Mouse (Mus musculus): ENCODE measurements around the gene Tmem273. TPM values are rescaled to one million over a fixed set of nuclear protein-coding genes. Genes with fewer than 3 reads are reported as not detected.

Tmem273 gene
- total and polyA plus RNA-seq, 3 experiments = not detected

- H3K27me3 ChIP-seq (ENCODE audit: insufficient read depth, low read length) = no peaks in the 10 kb centered on the region
- no peak overlapping the region for H3K4me3 ChIP-seq (ENCODE audit: low read depth, low read length)
- no peak for ATAC-seq (ENCODE audit: extremely low read depth, insufficient number of reproducible peaks, low FRiP score, poor library complexity, severe bottlenecking)
- no peak for DNase-seq (ENCODE audit: low spot score)
- H3K36me3 ChIP-seq (replicated peaks) = no peaks in the 10 kb centered on the region
- peaks cover 73% of the 10 kb centered on the region for H3K9me3 ChIP-seq (replicated peaks)
- TF ChIP-seq POLR2AphosphoS5 (IDR thresholded peaks at IDR 0.05; ENCODE audit: insufficient replicate concordance, low read depth, low read length) = no peak
- TF ChIP-seq GATA2 (IDR thresholded peaks at IDR 0.05; ENCODE audit: borderline replicate concordance, low read depth, low read length) = no peak
- no peak for TF ChIP-seq CTCF (IDR thresholded peaks at IDR 0.05; ENCODE audit: low read depth, low read length)
- no peak for TF ChIP-seq GATA1 (IDR thresholded peaks at IDR 0.05; ENCODE audit: borderline replicate concordance, low read length)
- no peak for TF ChIP-seq TAL1 (conservative IDR thresholded peaks at IDR 0.05; ENCODE audit: low read depth, low read length)
- no peaks in the 10 kb centered on the region for H3K4me1 ChIP-seq (ENCODE audit: insufficient read depth, low read depth, low read length)
Measured at GRCm38 (mm10) chr14:32825426-32826032, 39.8 kb downstream of the Tmem273 start.

- no peak for ATAC-seq (ENCODE audit: extremely low read depth, insufficient number of reproducible peaks, low FRiP score, poor library complexity, severe bottlenecking)
- H3K9me3 ChIP-seq (replicated peaks) = peaks cover 66% of the 10 kb centered on the region
- TF ChIP-seq GATA1 (IDR thresholded peaks at IDR 0.05; ENCODE audit: borderline replicate concordance, low read length) = no peak
- no peak for TF ChIP-seq POLR2AphosphoS5 (IDR thresholded peaks at IDR 0.05; ENCODE audit: insufficient replicate concordance, low read depth, low read length)
- no peak for TF ChIP-seq CTCF (IDR thresholded peaks at IDR 0.05; ENCODE audit: low read depth, low read length)
- no peak for TF ChIP-seq GATA2 (IDR thresholded peaks at IDR 0.05; ENCODE audit: borderline replicate concordance, low read depth, low read length)
- no peak for TF ChIP-seq TAL1 (conservative IDR thresholded peaks at IDR 0.05; ENCODE audit: low read depth, low read length)
- no peaks in the 10 kb centered on the region for H3K27me3 ChIP-seq (ENCODE audit: insufficient read depth, low read length)
- no peaks in the 10 kb centered on the region for H3K36me3 ChIP-seq (replicated peaks)
- H3K4me3 ChIP-seq (ENCODE audit: low read depth, low read length) = no peak overlapping the region
- H3K4me1 ChIP-seq (ENCODE audit: insufficient read depth, low read depth, low read length) = no peaks in the 10 kb centered on the region
- no peak for DNase-seq (ENCODE audit: low spot score)
Measured at GRCm38 (mm10) chr14:32827165-32827564, 41.4 kb downstream of the Tmem273 start.

- no peaks in the 10 kb centered on the region for H3K4me1 ChIP-seq (ENCODE audit: insufficient read depth, low read depth, low read length)
- peaks cover 71% of the 10 kb centered on the region for H3K9me3 ChIP-seq (replicated peaks)
- no peaks in the 10 kb centered on the region for H3K36me3 ChIP-seq (replicated peaks)
- TF ChIP-seq CTCF (IDR thresholded peaks at IDR 0.05; ENCODE audit: low read depth, low read length) = no peak
- no peak for TF ChIP-seq GATA1 (IDR thresholded peaks at IDR 0.05; ENCODE audit: borderline replicate concordance, low read length)
- ATAC-seq (ENCODE audit: extremely low read depth, insufficient number of reproducible peaks, low FRiP score, poor library complexity, severe bottlenecking) = no peak
- no peak overlapping the region for H3K4me3 ChIP-seq (ENCODE audit: low read depth, low read length)
- H3K27me3 ChIP-seq (ENCODE audit: insufficient read depth, low read length) = no peaks in the 10 kb centered on the region
- DNase-seq (ENCODE audit: low spot score) = no peak
Measured at GRCm38 (mm10) chr14:32827994-32828650, 42.4 kb downstream of the Tmem273 start.

GRCm38 (mm10) chr14:32833847-32834246 is 48.1 kb downstream of the Tmem273 start, which contains the start of gene Fam170b:
TSS of gene Fam170b (plus strand) at chr14:32833962.
- no peak within 1 kb of the TSS for H3K4me3 ChIP-seq (ENCODE audit: low read depth, low read length)
- no peaks in the 10 kb centered on the region for H3K27me3 ChIP-seq (ENCODE audit: insufficient read depth, low read length)
- no peak for ATAC-seq (ENCODE audit: extremely low read depth, insufficient number of reproducible peaks, low FRiP score, poor library complexity, severe bottlenecking)
- peaks cover 61% of the 10 kb centered on the region for H3K9me3 ChIP-seq (replicated peaks)
- DNase-seq (ENCODE audit: low spot score) = no peak
- no peaks in the 10 kb centered on the region for H3K36me3 ChIP-seq (replicated peaks)
- TF ChIP-seq POLR2AphosphoS5 (IDR thresholded peaks at IDR 0.05; ENCODE audit: insufficient replicate concordance, low read depth, low read length) (no peak), GATA1 (IDR thresholded peaks at IDR 0.05; ENCODE audit: borderline replicate concordance, low read length) (no peak), GATA2 (IDR thresholded peaks at IDR 0.05; ENCODE audit: borderline replicate concordance, low read depth, low read length) (no peak), CTCF (IDR thresholded peaks at IDR 0.05; ENCODE audit: low read depth, low read length) (no peak), TAL1 (conservative IDR thresholded peaks at IDR 0.05; ENCODE audit: low read depth, low read length) (no peak)
- no peaks in the 10 kb centered on the region for H3K4me1 ChIP-seq (ENCODE audit: insufficient read depth, low read depth, low read length)

GRCm38 (mm10) chr14:32835181-32835580 is 49.4 kb downstream of the Tmem273 start:
- Histone ChIP-seq H3K4me1 (ENCODE audit: insufficient read depth, low read depth, low read length) (no peaks in the 10 kb centered on the region), H3K9me3 (replicated peaks) (peaks cover 54% of the 10 kb centered on the region), H3K27me3 (ENCODE audit: insufficient read depth, low read length) (no peaks in the 10 kb centered on the region), H3K4me3 (ENCODE audit: low read depth, low read length) (no peak overlapping the region), H3K36me3 (replicated peaks) (no peaks in the 10 kb centered on the region)
- DNase-seq (ENCODE audit: low spot score) = no peak
- no peak for TF ChIP-seq TAL1 (conservative IDR thresholded peaks at IDR 0.05; ENCODE audit: low read depth, low read length)
- ATAC-seq (ENCODE audit: extremely low read depth, insufficient number of reproducible peaks, low FRiP score, poor library complexity, severe bottlenecking) = no peak

- no peak for TF ChIP-seq CTCF (IDR thresholded peaks at IDR 0.05; ENCODE audit: low read depth, low read length)
Measured at GRCm38 (mm10) chr14:32835596-32835995, 49.8 kb downstream of the Tmem273 start.

GRCm38 (mm10) chr14:32836191-32836590 is 50.4 kb downstream of the Tmem273 start:
- H3K36me3 ChIP-seq (replicated peaks) = no peaks in the 10 kb centered on the region
- H3K4me1 ChIP-seq (ENCODE audit: insufficient read depth, low read depth, low read length) = no peaks in the 10 kb centered on the region
- no peaks in the 10 kb centered on the region for H3K27me3 ChIP-seq (ENCODE audit: insufficient read depth, low read length)
- DNase-seq (ENCODE audit: low spot score) (no peak), ATAC-seq (ENCODE audit: extremely low read depth, insufficient number of reproducible peaks, low FRiP score, poor library complexity, severe bottlenecking) (no peak)
- H3K9me3 ChIP-seq (replicated peaks) = peaks cover 53% of the 10 kb centered on the region
- no peak overlapping the region for H3K4me3 ChIP-seq (ENCODE audit: low read depth, low read length)
- TF ChIP-seq POLR2AphosphoS5 (IDR thresholded peaks at IDR 0.05; ENCODE audit: insufficient replicate concordance, low read depth, low read length) = no peak
- no peak for TF ChIP-seq GATA1 (IDR thresholded peaks at IDR 0.05; ENCODE audit: borderline replicate concordance, low read length)
- TF ChIP-seq GATA2 (IDR thresholded peaks at IDR 0.05; ENCODE audit: borderline replicate concordance, low read depth, low read length) = no peak
- TF ChIP-seq TAL1 (conservative IDR thresholded peaks at IDR 0.05; ENCODE audit: low read depth, low read length) = no peak
- TF ChIP-seq CTCF (IDR thresholded peaks at IDR 0.05; ENCODE audit: low read depth, low read length) = no peak

More at GRCm38 (mm10) chr14:32835596-32835995, 49.8 kb downstream of the Tmem273 start:
- Histone ChIP-seq H3K27me3 (ENCODE audit: insufficient read depth, low read length) (no peaks in the 10 kb centered on the region), H3K9me3 (replicated peaks) (peaks cover 56% of the 10 kb centered on the region), H3K36me3 (replicated peaks) (no peaks in the 10 kb centered on the region), H3K4me3 (ENCODE audit: low read depth, low read length) (peak overlapping the region; percentile 18; the same call in 1 of the 2 replicates), H3K4me1 (ENCODE audit: insufficient read depth, low read depth, low read length) (no peaks in the 10 kb centered on the region)
- DNase-seq (ENCODE audit: low spot score) = no peak
- ATAC-seq (ENCODE audit: extremely low read depth, insufficient number of reproducible peaks, low FRiP score, poor library complexity, severe bottlenecking) = no peak

All from G1E (cell line).